Mouse (Mus musculus): ENCODE results near the gene Pld2.
"Not testable (repeated sequence)": the region's sequence is repeated elsewhere in the genome, so short reads cannot be mapped to it uniquely, and the experiment has no call there.

The Pld2 gene

DNA sequence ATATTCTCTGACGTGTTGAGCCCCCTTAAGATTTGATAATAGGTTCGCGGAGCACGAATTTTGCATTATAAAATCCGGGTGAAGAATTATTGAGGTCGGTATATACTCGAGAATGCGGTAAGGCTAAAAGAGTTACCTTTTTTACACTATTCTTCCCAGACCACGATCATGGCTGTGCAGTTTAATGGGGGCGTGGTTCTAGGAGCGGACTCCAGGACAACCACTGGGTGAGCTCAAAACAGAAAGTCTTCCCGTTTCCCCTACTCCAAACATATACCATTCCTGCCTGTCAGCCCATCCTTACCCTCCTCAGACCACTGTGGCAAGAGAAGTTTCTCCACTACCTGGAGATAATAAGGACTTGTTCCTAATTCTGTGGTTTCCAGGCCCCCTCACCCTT lies 14.1 kb upstream of the Pld2 start:
- DNase-seq (ENCODE audit: low read depth) = no peak

DNA sequence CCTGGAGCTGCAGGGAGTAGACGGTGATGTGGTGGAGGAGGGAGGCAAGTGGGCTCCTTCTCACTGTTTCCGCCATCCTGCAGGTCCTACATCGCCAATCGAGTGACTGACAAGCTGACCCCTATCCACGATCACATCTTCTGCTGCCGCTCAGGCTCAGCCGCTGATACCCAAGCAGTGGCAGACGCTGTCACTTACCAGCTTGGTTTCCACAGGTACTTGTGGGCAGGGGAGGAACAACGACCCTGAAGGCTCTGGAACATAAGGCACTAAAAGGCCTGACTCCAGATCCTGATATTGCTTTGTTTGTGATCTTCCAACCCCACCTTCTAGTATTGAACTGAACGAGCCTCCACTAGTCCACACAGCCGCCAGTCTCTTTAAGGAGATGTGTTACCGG lies 13.7 kb upstream of the Pld2 start:
- DNase-seq (ENCODE audit: low read depth) = no peak

DNA sequence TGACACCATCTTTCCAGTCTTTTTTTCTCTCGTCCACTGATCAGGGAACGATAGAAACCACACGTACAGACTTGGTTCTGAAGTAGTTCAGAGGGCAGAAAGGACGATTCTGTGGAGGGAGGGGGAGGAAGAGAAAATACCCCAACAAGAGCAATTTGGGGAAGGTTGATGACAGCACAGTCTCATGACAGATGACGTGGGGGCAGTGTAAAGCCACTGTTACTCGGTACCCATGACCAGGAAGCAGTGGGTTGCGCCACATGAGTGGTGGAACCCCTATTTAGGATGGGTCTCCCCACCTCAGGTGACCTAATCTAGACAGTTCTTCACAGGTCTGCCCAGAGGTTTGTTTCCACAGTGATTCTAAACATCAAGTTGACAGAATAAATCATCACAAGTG lies 11.3 kb upstream of the Pld2 start:
- DNase-seq (ENCODE audit: low read depth) = no peak

DNA sequence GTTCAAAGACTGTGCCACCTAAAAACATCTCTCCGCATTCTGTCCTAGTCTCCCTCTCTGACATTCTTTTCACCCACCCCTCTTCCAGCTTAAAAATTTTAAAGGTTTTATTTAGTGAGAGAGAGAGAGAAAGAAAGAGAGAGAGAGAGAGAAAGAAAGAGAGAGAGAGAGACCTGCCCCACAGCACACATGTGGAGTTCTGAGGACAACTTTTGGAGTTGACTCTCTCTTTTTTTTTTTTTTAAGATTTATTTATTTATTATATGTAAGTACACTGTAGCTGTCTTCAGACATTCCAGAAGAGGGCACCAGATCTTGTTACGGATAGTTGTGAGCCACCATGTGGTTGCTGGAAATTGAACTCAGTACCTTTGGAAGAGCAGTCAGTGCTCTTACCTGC lies 8.8 kb upstream of the Pld2 start:
- not testable (repeated sequence) for DNase-seq (ENCODE audit: low read depth)

DNA sequence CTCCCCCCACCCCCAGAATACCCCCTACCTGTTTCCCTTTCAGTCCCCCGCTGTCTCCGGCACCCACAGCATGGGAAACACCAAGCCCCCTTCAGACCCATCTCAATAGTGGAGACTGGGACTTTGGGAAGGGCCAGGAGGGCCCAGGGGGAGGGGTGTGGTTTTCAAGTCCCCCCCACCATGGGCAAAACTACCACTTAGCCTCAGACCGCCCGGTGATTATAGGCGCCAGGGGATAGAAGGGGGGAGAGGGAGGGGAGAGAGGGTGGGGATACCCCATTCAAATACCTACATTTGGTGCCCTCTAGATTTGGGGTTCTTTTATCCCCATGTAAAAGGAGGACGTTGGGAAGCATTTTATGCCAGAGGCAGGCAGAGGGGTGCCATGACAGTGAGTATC lies 7.0 kb upstream of the Pld2 start, which contains the start of gene Gm40193:
Gm40193 (minus strand) TSS at position 101 of the 400 bp plus-strand sequence.
- DNase-seq (ENCODE audit: low read depth) = no peak

DNA sequence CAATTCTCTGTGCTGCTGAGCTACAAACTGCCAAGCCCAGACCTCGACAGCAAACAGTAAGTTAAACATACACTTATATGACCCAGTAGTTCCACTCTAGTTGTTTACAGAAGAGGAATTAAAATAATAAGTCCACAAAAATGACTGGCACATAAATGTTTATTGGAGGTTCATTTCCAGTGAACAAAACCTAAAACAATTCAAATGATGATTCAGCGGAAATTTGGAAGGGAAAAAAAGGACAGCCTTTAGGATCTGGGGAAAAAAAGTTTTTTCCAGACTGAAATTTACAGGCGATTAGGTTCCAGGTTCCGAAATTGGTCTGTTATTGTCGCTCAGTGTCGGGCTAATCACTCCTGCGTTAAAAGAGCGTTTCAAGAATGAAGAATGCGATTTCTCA lies 441 bp upstream of the Pld2 start:
- no peak for DNase-seq (ENCODE audit: low read depth)

DNA sequence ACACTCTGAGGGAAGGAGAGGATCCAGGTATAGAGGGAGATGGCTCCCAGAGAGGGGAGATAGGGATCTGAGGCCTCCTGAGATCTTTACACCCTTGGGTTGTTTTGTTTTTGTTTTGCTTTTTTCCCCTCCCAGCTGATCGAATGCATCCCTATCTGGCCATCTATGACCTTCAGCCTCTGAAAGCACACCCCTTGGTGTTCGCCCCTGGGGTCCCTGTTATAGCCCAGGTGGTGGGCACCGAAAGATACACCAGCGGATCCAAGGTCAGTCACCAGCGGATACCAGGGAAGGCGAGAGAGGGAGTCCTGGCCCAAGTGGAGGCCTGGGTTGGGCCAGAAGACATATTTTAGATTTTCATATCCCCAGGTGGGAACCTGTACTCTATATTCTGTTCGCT lies 1.1 kb downstream of the Pld2 start:
- DNase-seq (ENCODE audit: low read depth) = no peak

DNA sequence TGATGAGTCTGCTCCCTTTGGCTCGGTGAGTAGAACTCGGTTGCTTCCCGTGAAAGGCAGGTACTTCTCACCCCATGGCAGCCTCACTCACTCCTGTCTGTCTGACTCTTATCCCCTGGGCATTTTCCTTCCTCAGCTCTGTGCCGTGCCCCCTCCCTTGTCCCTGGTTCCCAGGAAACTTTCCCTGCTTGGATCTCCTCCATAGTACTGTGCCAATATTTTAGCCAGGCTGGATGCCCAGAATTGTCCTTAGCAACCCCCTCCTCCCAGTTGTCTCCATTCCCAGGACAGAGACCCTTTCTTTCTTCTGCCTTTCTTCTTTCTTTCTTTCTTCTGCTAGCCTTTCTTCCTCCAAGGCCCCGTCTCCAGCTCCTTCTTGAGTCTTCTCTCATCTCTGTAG lies 1.6 kb downstream of the Pld2 start:
- no peak for DNase-seq (ENCODE audit: low read depth)

DNA sequence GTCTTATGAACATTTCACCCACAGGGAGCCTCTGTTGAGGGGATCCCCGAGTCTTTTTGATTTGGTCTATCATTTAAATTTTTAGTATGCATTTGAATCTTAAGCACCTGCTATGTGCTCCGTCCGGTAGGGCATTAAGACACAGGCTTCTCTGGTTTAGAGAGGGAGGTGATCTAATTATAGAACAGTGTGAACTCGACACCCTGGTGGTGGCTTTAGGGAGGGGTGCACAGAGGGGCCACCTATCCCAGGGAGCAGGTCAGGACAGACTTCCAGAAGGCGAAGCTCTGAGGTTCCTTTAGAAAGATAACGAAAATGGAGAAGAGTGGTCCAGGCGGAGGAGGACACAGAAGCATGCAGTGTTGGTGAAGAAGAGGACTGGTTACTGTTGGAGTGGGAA lies 4.6 kb downstream of the Pld2 start:
- no peak for DNase-seq (ENCODE audit: low read depth)

DNA sequence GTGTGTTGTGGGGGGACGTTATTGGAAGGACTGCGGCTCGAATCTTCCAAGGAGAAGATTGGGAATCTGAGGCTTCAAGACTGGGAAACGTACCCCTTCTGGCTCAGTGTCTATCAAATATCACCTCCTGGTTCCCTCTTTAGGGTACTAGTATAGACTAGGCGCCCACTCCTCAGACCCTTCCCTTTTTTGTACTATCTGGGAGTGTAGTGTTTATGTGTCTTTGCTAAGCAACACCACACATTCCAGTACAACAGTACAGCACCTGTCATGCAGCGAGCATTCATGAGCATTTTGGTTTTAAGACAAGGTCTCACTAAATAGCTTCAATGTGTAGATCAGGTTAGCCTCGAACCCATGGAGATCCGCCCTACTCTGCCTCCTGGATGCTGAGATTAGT lies 11.7 kb downstream of the Pld2 start:
- no peak for DNase-seq (ENCODE audit: low read depth)

DNA sequence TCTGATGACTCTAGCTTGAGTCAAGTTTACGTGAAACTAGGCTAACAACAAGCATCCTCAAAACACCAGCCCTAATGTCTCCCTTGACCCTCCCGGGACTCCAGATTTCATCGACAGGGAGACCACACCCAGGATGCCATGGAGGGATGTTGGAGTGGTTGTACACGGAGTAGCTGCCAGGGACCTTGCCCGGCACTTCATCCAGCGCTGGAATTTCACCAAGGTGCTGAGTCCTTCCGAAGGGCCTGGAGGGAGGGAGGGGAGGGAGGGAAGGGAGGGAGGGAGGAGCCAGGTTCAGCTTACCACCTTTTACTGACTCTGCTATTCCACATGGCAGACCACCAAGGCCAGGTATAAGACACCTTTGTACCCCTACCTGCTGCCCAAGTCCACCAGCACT lies 14.1 kb downstream of the Pld2 start:
- DNase-seq (ENCODE audit: low read depth) = no peak

DNA sequence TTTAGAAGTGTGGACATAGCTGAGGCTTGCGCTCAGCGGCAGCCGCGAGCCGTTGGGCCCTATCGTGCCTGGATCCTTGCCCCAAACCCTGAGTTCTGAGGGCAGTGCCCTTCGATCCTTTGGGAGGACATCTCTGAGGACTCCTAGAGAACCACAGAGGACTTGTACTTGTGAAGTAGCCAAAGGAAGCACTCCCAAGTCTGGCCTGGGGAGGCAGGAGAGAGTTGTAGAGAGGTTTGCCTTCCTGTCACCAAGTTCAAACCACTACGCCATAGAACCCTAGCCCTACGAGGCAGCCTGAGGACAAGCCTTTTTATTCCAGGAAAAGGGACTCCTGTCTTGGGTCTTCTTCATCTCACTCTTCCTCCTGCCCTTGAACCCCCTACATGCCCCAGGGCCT lies 17.7 kb downstream of the Pld2 start:
- no peak for DNase-seq (ENCODE audit: low read depth)

DNA sequence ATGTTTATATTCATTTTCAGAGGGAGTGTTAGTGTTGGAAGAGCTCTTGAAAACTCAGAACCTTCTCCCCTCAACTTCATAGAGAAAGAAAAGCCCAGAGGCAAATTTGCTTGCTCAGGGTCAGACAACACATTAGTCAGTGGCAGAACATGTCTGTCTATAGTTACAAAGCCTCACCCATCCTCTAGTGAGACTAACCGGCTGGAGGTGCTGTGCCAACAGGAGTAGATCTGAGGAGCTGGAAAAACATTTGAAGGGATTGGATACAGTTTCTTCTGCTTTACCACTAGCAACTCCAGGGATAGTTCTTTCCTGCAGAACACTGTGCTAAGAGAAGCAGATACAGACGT lies 22.0 kb downstream of the Pld2 start:
- no peak for DNase-seq (ENCODE audit: low read depth)

DNA sequence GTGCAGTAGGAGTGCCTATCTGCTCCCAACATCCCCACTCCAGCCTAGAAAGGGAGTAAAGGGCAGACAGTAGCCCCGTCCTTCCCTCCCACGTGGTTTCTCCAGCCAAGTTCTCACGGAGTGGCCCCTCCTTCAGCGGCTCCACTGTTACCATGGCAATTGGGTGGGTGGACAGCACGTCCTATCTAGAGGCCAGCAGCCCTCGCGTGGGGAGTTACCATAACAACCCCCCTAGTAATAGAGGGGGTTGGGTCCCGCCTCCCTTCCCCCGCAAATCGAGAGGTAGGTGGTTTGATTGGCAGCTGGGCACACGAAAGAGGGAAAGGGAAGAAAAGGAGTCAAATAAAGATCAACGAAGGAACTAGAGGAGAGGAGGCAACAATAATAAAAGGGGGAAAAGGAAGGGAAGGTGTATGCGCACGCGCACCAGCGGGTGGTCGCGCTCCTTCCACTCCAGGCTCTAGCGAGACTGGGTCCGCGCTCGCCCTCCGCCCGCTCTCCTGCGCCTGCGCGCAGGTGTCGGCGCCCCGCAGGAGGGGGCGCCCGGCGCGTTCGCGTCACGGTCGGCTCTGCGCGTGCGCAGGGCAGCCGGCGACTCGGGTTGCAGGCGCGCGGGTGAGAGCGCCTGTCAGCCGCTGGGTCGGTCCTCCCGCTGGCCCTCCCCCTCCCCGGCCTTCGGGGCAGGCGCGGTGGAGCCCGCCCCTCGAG lies 22.6 kb downstream of the Pld2 start, which contains the start of gene Mink1:
Mink1 (plus strand) TSS at position 595 of the 708 bp plus-strand sequence.
- peak; percentile 65 for DNase-seq (ENCODE audit: low read depth)

DNA sequence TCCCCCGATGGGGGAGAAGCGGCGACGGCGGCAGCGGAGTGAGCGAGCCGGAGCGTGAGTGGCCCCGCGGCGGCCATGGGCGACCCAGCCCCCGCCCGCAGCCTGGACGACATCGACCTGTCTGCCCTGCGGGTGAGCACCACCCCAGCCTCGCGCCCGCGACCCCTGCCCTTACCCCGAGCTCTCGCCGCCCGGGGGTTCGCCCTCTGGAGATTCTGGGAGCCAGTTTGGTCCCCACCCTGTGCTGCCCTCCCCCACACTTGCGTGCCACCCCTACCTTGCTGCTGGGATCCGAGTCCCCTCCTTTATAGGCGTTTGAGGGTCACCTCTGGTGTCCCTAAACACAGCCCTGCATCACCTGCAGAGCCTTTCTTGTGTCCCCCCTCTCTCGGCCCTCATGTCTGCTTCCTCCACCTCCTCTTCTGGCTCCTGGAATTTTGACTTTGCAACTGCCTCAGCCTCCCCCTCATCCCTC lies 23.2 kb downstream of the Pld2 start:
- DNase-seq (ENCODE audit: low read depth) = no peak

DNA sequence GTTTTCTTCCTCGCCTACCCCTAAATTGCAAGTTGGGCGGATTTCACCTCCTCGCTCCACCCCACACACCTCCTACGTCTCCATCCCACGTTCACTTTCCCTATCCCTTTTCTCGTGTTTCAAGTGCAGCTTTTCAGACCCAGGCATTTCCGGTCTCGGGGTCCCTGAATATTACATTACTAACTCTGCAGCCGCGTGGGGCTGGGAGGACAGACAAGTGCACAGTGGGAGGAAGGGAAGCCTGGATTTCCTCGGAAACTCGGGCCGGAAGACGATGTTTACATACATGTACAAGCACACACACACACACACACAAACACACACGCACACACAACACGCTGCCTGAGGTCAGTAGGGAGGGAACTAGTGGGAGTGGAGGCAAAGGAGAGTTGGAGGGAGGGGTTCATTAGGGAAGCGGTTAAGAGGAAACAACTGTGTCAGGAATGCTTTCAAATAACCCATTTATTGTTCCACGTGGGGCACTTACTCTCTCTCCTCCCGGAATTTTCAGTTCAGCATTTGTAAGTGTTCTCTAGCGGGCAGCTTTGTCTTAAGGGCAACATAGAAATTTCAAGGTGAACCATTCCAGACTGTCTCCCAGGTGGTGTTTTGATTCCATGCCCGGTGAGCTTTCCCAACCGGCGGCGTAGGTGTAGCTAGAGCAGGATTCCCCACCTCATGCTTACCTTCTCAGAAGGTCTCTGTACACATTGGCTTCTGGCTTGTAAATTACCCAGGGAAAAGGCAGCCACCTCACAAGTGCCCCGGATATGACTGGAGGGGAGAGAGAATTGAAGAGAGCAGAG lies 23.8 kb downstream of the Pld2 start:
- no peak for DNase-seq (ENCODE audit: low read depth)

DNA sequence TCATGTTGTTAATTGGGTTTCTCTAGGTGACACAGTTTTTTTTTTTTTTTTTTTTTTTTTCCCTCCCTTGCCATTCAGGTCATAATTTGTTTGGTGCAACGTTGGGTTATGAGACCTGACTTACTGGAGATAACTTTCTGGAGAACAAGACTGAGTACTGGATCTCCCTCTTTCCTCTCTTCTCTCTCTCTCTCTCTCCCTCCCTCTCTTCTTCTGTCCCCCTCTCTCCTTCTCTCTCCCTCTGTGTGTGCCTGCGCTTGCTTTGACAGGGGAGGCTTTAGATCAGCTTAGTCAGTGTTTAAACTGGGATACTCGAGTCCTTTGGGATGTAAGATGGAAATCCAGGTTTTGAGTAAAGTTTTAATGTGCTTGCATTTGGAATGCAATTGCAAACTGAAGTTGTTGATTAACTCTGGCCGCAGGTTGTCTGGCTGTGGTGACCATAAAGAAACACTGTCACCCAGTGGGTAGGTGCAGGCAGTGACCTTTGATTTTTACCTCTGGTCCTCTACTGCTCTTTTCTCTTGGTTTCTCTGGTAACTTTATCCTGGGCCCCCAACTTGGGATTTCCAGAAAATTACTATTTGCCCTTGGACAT lies 24.5 kb downstream of the Pld2 start:
- no peak for DNase-seq (ENCODE audit: low read depth)

DNA sequence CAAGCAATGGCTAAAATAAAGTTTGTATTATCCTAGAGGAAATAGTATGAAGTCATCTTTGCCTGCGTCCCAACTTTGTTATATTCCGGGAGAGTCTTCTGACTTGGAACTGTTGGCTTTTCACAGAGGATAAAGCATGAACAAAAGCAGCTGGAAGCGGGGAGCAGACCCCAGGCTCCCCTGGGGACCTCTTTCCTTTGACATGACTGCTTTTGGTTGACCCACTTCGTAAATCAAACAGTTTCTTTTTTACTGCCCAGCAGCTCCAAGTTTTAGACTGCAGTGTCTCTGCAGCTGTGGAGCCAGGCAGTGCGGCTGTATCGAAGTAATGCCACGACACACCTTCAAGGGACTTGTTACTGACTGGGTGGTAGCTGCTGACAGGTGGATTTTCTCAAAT lies 26.7 kb downstream of the Pld2 start:
- DNase-seq (ENCODE audit: low read depth) = no peak

DNA sequence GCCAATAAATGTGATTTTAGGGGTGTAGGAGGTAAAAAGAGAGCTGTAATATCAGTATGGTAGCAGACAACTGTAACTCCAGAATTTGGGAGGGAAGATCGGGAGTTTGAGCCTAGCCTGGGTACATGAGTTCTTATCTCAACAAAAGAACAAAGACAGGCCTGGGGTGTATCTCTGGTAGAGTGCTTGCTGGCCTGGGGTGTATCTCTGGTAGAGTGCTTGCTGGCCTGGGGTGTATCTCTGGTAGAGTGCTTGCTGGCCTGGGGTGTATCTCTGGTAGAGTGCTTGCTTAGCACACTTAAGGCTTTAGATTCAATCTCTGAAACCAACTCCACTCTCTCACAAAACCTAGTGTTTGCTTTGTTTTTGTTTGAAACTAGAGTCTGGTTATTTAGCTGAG lies 30.8 kb downstream of the Pld2 start:
- DNase-seq (ENCODE audit: low read depth) = not testable (repeated sequence)

DNA sequence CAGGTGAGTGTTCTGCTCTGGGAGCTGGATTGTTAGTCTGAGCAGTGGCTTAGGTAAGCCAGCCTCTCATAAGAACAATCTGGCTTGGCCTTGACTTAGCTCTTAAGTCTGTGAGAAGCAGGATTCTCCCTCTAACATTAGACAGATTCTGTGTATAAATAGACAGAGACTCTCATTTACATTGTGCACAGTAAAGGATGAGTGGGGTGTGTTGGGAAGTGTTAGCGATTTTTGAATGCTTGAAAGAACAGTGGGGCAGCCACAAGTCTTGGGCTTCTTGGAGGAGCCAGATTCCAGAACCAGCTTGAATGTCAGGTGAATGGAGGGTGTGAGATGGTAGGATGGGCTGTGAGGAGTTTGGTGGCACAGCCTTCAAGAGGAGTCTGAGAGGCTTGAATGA lies 31.8 kb downstream of the Pld2 start:
- no peak for DNase-seq (ENCODE audit: low read depth)

DNA sequence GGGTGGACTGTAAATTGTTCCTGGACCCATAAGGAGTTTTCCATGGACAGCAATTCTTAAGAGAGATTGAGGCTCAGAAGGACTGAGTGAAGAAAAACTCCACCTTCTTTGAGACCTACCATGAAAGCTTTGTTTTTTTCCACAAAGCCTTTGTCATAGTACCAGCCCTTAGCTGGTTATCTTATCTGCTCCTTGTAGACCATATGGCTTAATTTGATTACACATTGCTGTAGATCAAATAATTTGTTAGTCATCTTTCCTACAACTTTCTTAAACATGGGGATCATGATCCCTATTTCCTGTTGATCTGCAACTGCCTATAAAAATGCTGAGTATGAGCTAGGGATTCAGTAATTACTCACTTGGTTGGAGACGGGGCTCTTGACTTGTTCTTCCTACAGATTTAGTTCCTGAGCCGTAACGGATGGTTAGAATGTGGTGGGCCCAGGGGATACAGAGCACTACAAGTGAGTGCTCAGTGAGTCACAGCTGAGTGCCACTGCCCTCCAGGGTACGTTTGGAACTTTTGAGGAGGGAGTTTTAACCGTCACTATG lies 32.6 kb downstream of the Pld2 start:
- no peak for DNase-seq (ENCODE audit: low read depth)

DNA sequence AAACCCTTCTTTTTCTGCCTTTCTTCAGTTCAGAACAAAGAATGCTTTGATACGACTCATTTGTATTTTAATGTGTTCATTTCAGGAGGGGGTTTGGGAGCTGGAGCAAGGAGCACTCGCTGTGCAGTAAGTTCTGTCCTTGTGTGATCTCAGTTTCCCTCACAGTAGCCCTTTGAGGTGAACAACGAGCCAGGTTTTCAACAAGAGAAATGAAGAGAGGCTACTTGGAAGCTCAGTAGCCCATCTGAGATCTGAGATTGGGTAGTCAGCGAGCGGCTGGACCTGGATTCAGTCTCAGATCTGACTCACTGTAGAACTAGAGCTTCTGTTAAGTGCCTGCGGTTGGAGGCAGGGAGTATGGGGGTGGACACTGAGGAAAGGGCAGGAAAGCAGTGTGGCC lies 34.0 kb downstream of the Pld2 start:
- no peak for DNase-seq (ENCODE audit: low read depth)

DNA sequence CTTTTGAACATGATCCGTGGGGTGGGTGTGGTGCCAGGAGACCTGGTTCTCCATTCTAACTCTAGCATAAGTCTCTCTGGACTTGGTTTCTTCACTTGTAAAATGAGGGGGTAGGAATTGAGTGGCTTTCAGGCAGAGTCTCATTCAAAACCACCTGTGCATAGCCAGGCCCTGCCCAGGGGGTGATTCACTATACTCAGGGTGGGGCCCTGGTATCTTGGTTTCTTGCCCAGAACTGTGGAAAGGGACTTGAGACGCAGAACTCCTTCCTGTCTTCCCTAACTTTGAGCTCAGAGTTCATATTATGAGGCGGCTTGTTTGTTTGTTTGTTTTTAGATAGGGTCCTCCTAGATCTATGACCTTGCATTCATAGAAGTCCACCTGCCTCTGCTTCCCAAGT lies 37.3 kb downstream of the Pld2 start:
- DNase-seq (ENCODE audit: low read depth) = no peak
